Mouse (Mus musculus): ENCODE results near the gene Slc12a5.

Gene Slc12a5

GRCm38 (mm10) chr2:164960716-164961441 lies at the start of gene Slc12a5:
Slc12a5 (plus strand) TSS chr2:164960802.
- peak; percentile 43 for DNase-seq

GRCm38 (mm10) chr2:164911086-164912048 lies 49.2 kb upstream of the Slc12a5 start, which contains the start of gene Zfp335:
Zfp335 (minus strand) TSS chr2:164911757.
- DNase-seq, result peak; percentile 95

GRCm38 (mm10) chr2:164912151-164912550 lies 48.5 kb upstream of the Slc12a5 start:
- DNase-seq, result peak; percentile 88

- no peak for DNase-seq
These were observed 47.7 kb upstream of the Slc12a5 start for GRCm38 (mm10) chr2:164912749-164913427.

GRCm38 (mm10) chr2:164913428-164913786 lies 47.2 kb upstream of the Slc12a5 start:
- DNase-seq, result peak; percentile 61

- no peak for DNase-seq
These were observed 43.8 kb upstream of the Slc12a5 start for GRCm38 (mm10) chr2:164916820-164917219.

- DNase-seq, result no peak
These were observed 43.2 kb upstream of the Slc12a5 start for GRCm38 (mm10) chr2:164917371-164917770.

- no peak for DNase-seq
These were observed 42.3 kb upstream of the Slc12a5 start for GRCm38 (mm10) chr2:164918325-164918724.

GRCm38 (mm10) chr2:164921984-164922383 lies 38.6 kb upstream of the Slc12a5 start:
- DNase-seq, result no peak

GRCm38 (mm10) chr2:164923291-164923690 lies 37.3 kb upstream of the Slc12a5 start:
- DNase-seq, result no peak

- peak; percentile 90 for DNase-seq
These were observed 36.3 kb upstream of the Slc12a5 start for GRCm38 (mm10) chr2:164924100-164924857.

- no peak for DNase-seq
These were observed 29.7 kb upstream of the Slc12a5 start for GRCm38 (mm10) chr2:164930706-164931581.

GRCm38 (mm10) chr2:164933534-164933933 lies 27.1 kb upstream of the Slc12a5 start:
- DNase-seq, result no peak

- no peak for DNase-seq
These were observed 24.6 kb upstream of the Slc12a5 start for GRCm38 (mm10) chr2:164935991-164936390.

- peak; percentile 61 for DNase-seq
These were observed 22.2 kb upstream of the Slc12a5 start for GRCm38 (mm10) chr2:164938146-164939091.

GRCm38 (mm10) chr2:164939106-164939505 lies 21.5 kb upstream of the Slc12a5 start:
- no peak for DNase-seq

GRCm38 (mm10) chr2:164940140-164940830 lies 20.3 kb upstream of the Slc12a5 start, which contains the start of gene Mmp9:
Mmp9 (plus strand) TSS chr2:164940780.
- DNase-seq, result no peak

GRCm38 (mm10) chr2:164942692-164943290 lies 17.8 kb upstream of the Slc12a5 start:
- DNase-seq, result no peak

- DNase-seq, result no peak
These were observed 13.1 kb upstream of the Slc12a5 start for GRCm38 (mm10) chr2:164947506-164947905.

All from layer of hippocampus, adult 9-11 months (tissue).